Mouse (Mus musculus): ENCODE measurements around the gene Krt10. TPM values are rescaled to one million over a fixed set of nuclear protein-coding genes. Genes with fewer than 3 reads are reported as not detected.

The Krt10 gene
- polyA plus RNA-seq (2014; fragmentation: Illumina TruSeq; extraction: RNeasy Lipid Tissue Mini Kit (QIAGEN cat#74804); ENCODE audit: low read depth, low replicate concordance): 4.5 TPM

GRCm38 (mm10) chr11:99389264-99389663 lies at the start of gene Krt10:
Krt10 (minus strand) TSS chr11:99389364.

GRCm38 (mm10) chr11:99437972-99438371 lies 48.8 kb upstream of the Krt10 start, which contains the start of gene Krt20:
Krt20 (minus strand) TSS chr11:99438150.

GRCm38 (mm10) chr11:99422159-99422558 lies 33.0 kb upstream of the Krt10 start, which contains the start of gene Krt12:
Krt12 (minus strand) TSS chr11:99422259.

GRCm38 (mm10) chr11:99374803-99375202 lies 14.4 kb downstream of the Krt10 start, which contains the start of gene Krt28:
Krt28 (minus strand) TSS chr11:99374903.

GRCm38 (mm10) chr11:99351004-99351403 lies 38.2 kb downstream of the Krt10 start, which contains the start of gene Krt27:
Krt27 (minus strand) TSS chr11:99351104.

GRCm38 (mm10) chr11:99337866-99338265 lies 51.3 kb downstream of the Krt10 start, which contains the start of gene Krt26:
Krt26 (minus strand) TSS chr11:99337966.

Other genes with a start within 250 kb of the Krt10 start
- 0.52 TPM for gene Ccr7, start 234.3 kb downstream of the Krt10 start, polyA plus RNA-seq (2014; fragmentation: Illumina TruSeq; extraction: RNeasy Lipid Tissue Mini Kit (QIAGEN cat#74804); ENCODE audit: low read depth, low replicate concordance)
- gene Smarce1, start 158.3 kb downstream of the Krt10 start, polyA plus RNA-seq (2014; fragmentation: Illumina TruSeq; extraction: RNeasy Lipid Tissue Mini Kit (QIAGEN cat#74804); ENCODE audit: low read depth, low replicate concordance): 75.9 TPM
- gene Krt222, start 145.3 kb downstream of the Krt10 start, polyA plus RNA-seq (2014; fragmentation: Illumina TruSeq; extraction: RNeasy Lipid Tissue Mini Kit (QIAGEN cat#74804); ENCODE audit: low read depth, low replicate concordance): 20.8 TPM
- not detected for gene Krt24, start 104.1 kb downstream of the Krt10 start, polyA plus RNA-seq (2014; fragmentation: Illumina TruSeq; extraction: RNeasy Lipid Tissue Mini Kit (QIAGEN cat#74804); ENCODE audit: low read depth, low replicate concordance)
- not detected for gene Krt25, start 66.4 kb downstream of the Krt10 start, polyA plus RNA-seq (2014; fragmentation: Illumina TruSeq; extraction: RNeasy Lipid Tissue Mini Kit (QIAGEN cat#74804); ENCODE audit: low read depth, low replicate concordance)
- not detected for gene Krt26, start 51.4 kb downstream of the Krt10 start, polyA plus RNA-seq (2014; fragmentation: Illumina TruSeq; extraction: RNeasy Lipid Tissue Mini Kit (QIAGEN cat#74804); ENCODE audit: low read depth, low replicate concordance)
- gene Krt27, start 38.3 kb downstream of the Krt10 start, polyA plus RNA-seq (2014; fragmentation: Illumina TruSeq; extraction: RNeasy Lipid Tissue Mini Kit (QIAGEN cat#74804); ENCODE audit: low read depth, low replicate concordance): not detected
- gene Krt28, start 14.5 kb downstream of the Krt10 start, polyA plus RNA-seq (2014; fragmentation: Illumina TruSeq; extraction: RNeasy Lipid Tissue Mini Kit (QIAGEN cat#74804); ENCODE audit: low read depth, low replicate concordance): not detected
- gene Krt12, start 32.9 kb upstream of the Krt10 start, polyA plus RNA-seq (2014; fragmentation: Illumina TruSeq; extraction: RNeasy Lipid Tissue Mini Kit (QIAGEN cat#74804); ENCODE audit: low read depth, low replicate concordance): not detected
- 0.31 TPM for gene Krt20, start 48.8 kb upstream of the Krt10 start, polyA plus RNA-seq (2014; fragmentation: Illumina TruSeq; extraction: RNeasy Lipid Tissue Mini Kit (QIAGEN cat#74804); ENCODE audit: low read depth, low replicate concordance)
- gene Krt23, start 103.8 kb upstream of the Krt10 start, polyA plus RNA-seq (2014; fragmentation: Illumina TruSeq; extraction: RNeasy Lipid Tissue Mini Kit (QIAGEN cat#74804); ENCODE audit: low read depth, low replicate concordance): not detected
- gene Krt39, start 132.0 kb upstream of the Krt10 start, polyA plus RNA-seq (2014; fragmentation: Illumina TruSeq; extraction: RNeasy Lipid Tissue Mini Kit (QIAGEN cat#74804); ENCODE audit: low read depth, low replicate concordance): not detected
- not detected for gene Krt40, start 153.8 kb upstream of the Krt10 start, polyA plus RNA-seq (2014; fragmentation: Illumina TruSeq; extraction: RNeasy Lipid Tissue Mini Kit (QIAGEN cat#74804); ENCODE audit: low read depth, low replicate concordance)
- not detected for gene Krtap3-3, start 161.5 kb upstream of the Krt10 start, polyA plus RNA-seq (2014; fragmentation: Illumina TruSeq; extraction: RNeasy Lipid Tissue Mini Kit (QIAGEN cat#74804); ENCODE audit: low read depth, low replicate concordance)
- gene Krtap3-2, start 167.5 kb upstream of the Krt10 start, polyA plus RNA-seq (2014; fragmentation: Illumina TruSeq; extraction: RNeasy Lipid Tissue Mini Kit (QIAGEN cat#74804); ENCODE audit: low read depth, low replicate concordance): not detected
- not detected for gene Gm11939, start 170.1 kb upstream of the Krt10 start, polyA plus RNA-seq (2014; fragmentation: Illumina TruSeq; extraction: RNeasy Lipid Tissue Mini Kit (QIAGEN cat#74804); ENCODE audit: low read depth, low replicate concordance)
- not detected for gene Krtap3-1, start 177.3 kb upstream of the Krt10 start, polyA plus RNA-seq (2014; fragmentation: Illumina TruSeq; extraction: RNeasy Lipid Tissue Mini Kit (QIAGEN cat#74804); ENCODE audit: low read depth, low replicate concordance)
- not detected for gene Krtap1-5, start 191.7 kb upstream of the Krt10 start, polyA plus RNA-seq (2014; fragmentation: Illumina TruSeq; extraction: RNeasy Lipid Tissue Mini Kit (QIAGEN cat#74804); ENCODE audit: low read depth, low replicate concordance)
- not detected for gene Krtap1-4, start 194.3 kb upstream of the Krt10 start, polyA plus RNA-seq (2014; fragmentation: Illumina TruSeq; extraction: RNeasy Lipid Tissue Mini Kit (QIAGEN cat#74804); ENCODE audit: low read depth, low replicate concordance)
- gene Krtap1-3, start 202.0 kb upstream of the Krt10 start, polyA plus RNA-seq (2014; fragmentation: Illumina TruSeq; extraction: RNeasy Lipid Tissue Mini Kit (QIAGEN cat#74804); ENCODE audit: low read depth, low replicate concordance): not detected
- not detected for gene Krtap9-3, start 208.7 kb upstream of the Krt10 start, polyA plus RNA-seq (2014; fragmentation: Illumina TruSeq; extraction: RNeasy Lipid Tissue Mini Kit (QIAGEN cat#74804); ENCODE audit: low read depth, low replicate concordance)
- not detected for gene Gm11938, start 213.9 kb upstream of the Krt10 start, polyA plus RNA-seq (2014; fragmentation: Illumina TruSeq; extraction: RNeasy Lipid Tissue Mini Kit (QIAGEN cat#74804); ENCODE audit: low read depth, low replicate concordance)
- gene Gm11937, start 220.8 kb upstream of the Krt10 start, polyA plus RNA-seq (2014; fragmentation: Illumina TruSeq; extraction: RNeasy Lipid Tissue Mini Kit (QIAGEN cat#74804); ENCODE audit: low read depth, low replicate concordance): not detected
- not detected for gene Krtap2-4, start 225.5 kb upstream of the Krt10 start, polyA plus RNA-seq (2014; fragmentation: Illumina TruSeq; extraction: RNeasy Lipid Tissue Mini Kit (QIAGEN cat#74804); ENCODE audit: low read depth, low replicate concordance)
- not detected for gene Gm11562, start 231.1 kb upstream of the Krt10 start, polyA plus RNA-seq (2014; fragmentation: Illumina TruSeq; extraction: RNeasy Lipid Tissue Mini Kit (QIAGEN cat#74804); ENCODE audit: low read depth, low replicate concordance)
- not detected for gene Krtap4-1, start 238.9 kb upstream of the Krt10 start, polyA plus RNA-seq (2014; fragmentation: Illumina TruSeq; extraction: RNeasy Lipid Tissue Mini Kit (QIAGEN cat#74804); ENCODE audit: low read depth, low replicate concordance)
- gene Krtap4-2, start 245.7 kb upstream of the Krt10 start, polyA plus RNA-seq (2014; fragmentation: Illumina TruSeq; extraction: RNeasy Lipid Tissue Mini Kit (QIAGEN cat#74804); ENCODE audit: low read depth, low replicate concordance): not detected